ENCODE assay signal across 9 mouse cellular contexts in the genomic region with DNA sequence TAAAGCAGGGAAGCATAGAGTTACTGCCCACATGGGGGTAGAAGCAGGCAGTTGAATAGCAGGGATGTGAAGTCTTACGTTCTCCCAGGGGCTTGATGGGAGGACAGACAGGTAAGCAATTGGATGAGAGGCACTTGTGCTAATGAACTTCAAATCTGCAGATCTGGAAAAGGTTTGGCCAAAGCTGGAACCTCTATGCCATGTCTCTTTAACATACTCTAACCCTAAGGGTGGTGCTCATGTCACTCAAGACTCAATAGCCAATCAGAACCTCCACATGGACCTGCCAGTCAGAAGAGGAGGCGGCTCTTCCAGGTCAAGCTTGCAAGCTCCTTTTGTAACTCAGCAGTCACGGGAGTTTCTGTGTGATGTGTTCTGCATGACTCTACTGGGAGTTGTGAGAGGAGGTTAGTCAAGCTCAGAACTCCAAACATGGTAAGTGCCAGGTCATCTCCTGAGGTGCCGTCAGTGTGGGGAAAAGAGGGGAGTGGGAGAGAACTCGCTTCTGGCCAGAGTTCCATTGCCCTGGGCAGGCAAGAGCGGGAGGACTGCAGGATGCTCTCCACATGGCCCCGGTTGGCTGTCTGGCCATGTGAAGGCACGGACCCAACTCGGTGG. TPM values are rescaled to one million over a fixed set of nuclear protein-coding genes. Genes with fewer than 3 reads are reported as not detected.
DNase-seq lines count a peak whose midpoint lies in the region; ATAC-seq and TF ChIP-seq lines count a peak whose summit lies in the region.
"Not testable (repeated sequence)": the region's sequence is repeated elsewhere in the genome, so short reads cannot be mapped to it uniquely, and the experiment has no call there.
"Had no signal": no experiment of that assay in that cellular context is flagged by ENCODE, and none has a peak within 500 bp of the region (broad histone marks: within the 10 kb centered on the region; RNA-seq: fewer than 3 reads in every experiment).

A gene (plus strand): TSS at position 348 of the 618 bp plus-strand sequence.

- not testable (repeated sequence) for H3K27me3 ChIP-seq in hindbrain, embryonic 10.5 days (ENCODE audit: insufficient read depth, poor library complexity, severe bottlenecking); liver, embryonic 12.5 days (replicated peaks); myocyte (ENCODE audit: control insufficient read depth, insufficient read depth, insufficient read length); testis, adult 2 months (ENCODE audit: control insufficient read depth, insufficient read depth, low read length)

- not testable (repeated sequence) for H3K4me1 ChIP-seq in hindbrain, embryonic 10.5 days (replicated peaks); liver, embryonic 12.5 days; testis, adult 2 months (ENCODE audit: control insufficient read depth, insufficient read depth, low read length)

- H3K27ac ChIP-seq in hindbrain, embryonic 10.5 days; liver, embryonic 12.5 days; testis, adult 2 months (ENCODE audit: control insufficient read depth, insufficient read depth, low read depth, low read length): not testable (repeated sequence)

- not testable (repeated sequence) for H3K9me3 ChIP-seq in hindbrain, embryonic 10.5 days; liver, embryonic 12.5 days (replicated peaks)

- DNase-seq in Muller cell, postnatal 12 days (ENCODE audit: inconsistent ontology term) = peak; percentile 50
- peak; percentile 51 to 59 for DNase-seq in cerebellum, postnatal 25 days
- peak; percentile 51 for DNase-seq in gastrocnemius, adult 18-20 months (ENCODE audit: low spot score)
- DNase-seq in hindbrain, embryonic 10.5 days (ENCODE audit: low spot score) = peak; percentile 2
- DNase-seq in layer of hippocampus, adult 18-20 months (ENCODE audit: low spot score in 2 of 2) = peak; percentile 56 to 86

- TF ChIP-seq POLR2A in myocyte (IDR thresholded peaks at IDR 0.05; ENCODE audit: insufficient read length, low read depth); testis, adult 2 months (IDR thresholded peaks at IDR 0.05; ENCODE audit: control insufficient read depth, low read depth, low read length): not testable (repeated sequence)

- not testable (repeated sequence) for H3ac ChIP-seq in myocyte (ENCODE audit: control insufficient read depth, insufficient read length)

- peak within 1 kb of the TSS; percentile 31 for H3K4me2 ChIP-seq in liver, embryonic 12.5 days
- H3K4me2 ChIP-seq in myocyte (ENCODE audit: low read depth) = peak within 1 kb of the TSS; percentile 30

- not testable (repeated sequence) for ATAC-seq in liver, embryonic 12.5 days

- not testable (repeated sequence) for H3K9ac ChIP-seq in liver, embryonic 12.5 days

- WGBS in hindbrain, embryonic 10.5 days = 23% methylated on average over 9 of the region's 9 CpGs
- 11% methylated on average over 8 of the region's 9 CpGs for WGBS in liver, embryonic 12.5 days (ENCODE audit: insufficient replicate concordance)

- H3K36me3 ChIP-seq in hindbrain, embryonic 10.5 days; liver, embryonic 12.5 days; myocyte (ENCODE audit: control insufficient read depth, insufficient read depth); testis, adult 2 months (ENCODE audit: control insufficient read depth, insufficient read depth, low read length): not testable (repeated sequence)

- TF ChIP-seq CTCF in testis, adult 2 months (IDR thresholded peaks at IDR 0.05; ENCODE audit: control insufficient read depth, insufficient read depth, insufficient replicate concordance, low read depth, low read length) = not testable (repeated sequence)

- H3K4me3 ChIP-seq in hindbrain, embryonic 10.5 days = peak within 1 kb of the TSS; percentile 45
- peak within 1 kb of the TSS; percentile 27; the same call in 1 of the 2 replicates for H3K4me3 ChIP-seq in liver, embryonic 12.5 days
- peak within 1 kb of the TSS; percentile 19 for H3K4me3 ChIP-seq in myocyte
- peak within 1 kb of the TSS; percentile 16; the same call in 1 of the 2 replicates for H3K4me3 ChIP-seq in testis, adult 2 months (ENCODE audit: control insufficient read depth, low read depth, low read length)

- H3K79me2 ChIP-seq in myocyte (ENCODE audit: control insufficient read depth, insufficient read depth) = not testable (repeated sequence)

RNA-seq across cellular contexts. Expression of the gene that starts here (rescaled TPM):
- total RNA-seq in gastrocnemius, adult 18-20 months (2021) = 10 to 100 TPM; 32.0 to 33.3 TPM
- 4.2 and 8.9 TPM in 2 replicates for polyA plus RNA-seq in hindbrain, embryonic 10.5 days (2016; fragmentation: Nextera tagmentation; extraction: Ambion mirVana)
- 10 to 100 TPM; 41.5 to 42.0 TPM for total RNA-seq in layer of hippocampus, adult 18-20 months (2021)
- polyA plus RNA-seq in liver, embryonic 12.5 days (2016; fragmentation: Nextera tagmentation; extraction: Ambion mirVana) = 1.9 and 3.2 TPM in 2 replicates
- polyA plus RNA-seq in myocyte (2012; fragmentation: generic; extraction: Trizol) = 1.9 TPM
- polyA plus RNA-seq in testis, adult 2 months (2012; rRNA removed) = 0.42 TPM in 1 of 2 replicates, not detected in the other
- polyA plus RNA-seq: G1E had no signal

Comparison
In these comparisons a context has a peak if more than half of its experiments do, and no peak if none do; other contexts are left out.
1. DNase-seq: peak in every context shown above with its lines; median percentile 71 in layer of hippocampus, adult 18-20 months; 55 in cerebellum, postnatal 25 days; 51 in gastrocnemius, adult 18-20 months; 50 in Muller cell, postnatal 12 days; 2 in hindbrain, embryonic 10.5 days.